ENCODE assay signal across 8 mouse cellular contexts in genomic region chr14:34104892-34105291, GRCm38 (mm10). TPM values are rescaled to one million over a fixed set of nuclear protein-coding genes. Genes with fewer than 3 reads are reported as not detected.
DNase-seq lines count a peak whose midpoint lies in the region; ATAC-seq and TF ChIP-seq lines count a peak whose summit lies in the region.

No protein-coding gene starts in this region.

- DNase-seq in 3134 (ENCODE audit: extremely low read depth, insufficient read length, low spot score) (peak; percentile 59), R1 (ENCODE audit: low read depth, low spot score) (peak; percentile 66)
- DNase-seq in heart, adult 2 months: peak; percentile 70 to 72
- DNase-seq in liver, embryonic 11.5 days (ENCODE audit: low spot score): peak; percentile 40
- peak; percentile 51 for DNase-seq in yolk sac, embryonic 10.5 days (ENCODE audit: low spot score)

- H3K4me3 ChIP-seq in cortical plate, adult 2 months (ENCODE audit: insufficient read depth, low read length): no peak overlapping the region
- H3K4me3 ChIP-seq in heart, adult 2 months: no peak overlapping the region
- no peak overlapping the region for H3K4me3 ChIP-seq in kidney, embryonic 15.5 days (replicated peaks)
- no peak overlapping the region for H3K4me3 ChIP-seq in liver, embryonic 11.5 days (ENCODE audit: low read depth, low read length)
- no peak overlapping the region for H3K4me3 ChIP-seq in neural tube, embryonic 13.5 days

- no peak overlapping the region for H3K27ac ChIP-seq in cortical plate, adult 2 months (ENCODE audit: insufficient read depth, low read length)
- no peak overlapping the region for H3K27ac ChIP-seq in heart, adult 2 months
- no peak overlapping the region for H3K27ac ChIP-seq in kidney, embryonic 15.5 days
- no peak overlapping the region for H3K27ac ChIP-seq in liver, embryonic 11.5 days (ENCODE audit: low read depth, low read length)
- H3K27ac ChIP-seq in neural tube, embryonic 13.5 days (replicated peaks): no peak overlapping the region

- H3K4me2 ChIP-seq in kidney, embryonic 15.5 days: no peak overlapping the region
- H3K4me2 ChIP-seq in liver, embryonic 11.5 days: no peak overlapping the region
- no peak overlapping the region for H3K4me2 ChIP-seq in neural tube, embryonic 13.5 days

- intact Hi-C loops in heart, adult 2 months (cut with DNase I): loop anchor here (1.0 to 5.0 kb wide), 2 partner anchors 25 to 148 kb away; no protein-coding TSS in a partner anchor

- peak; percentile 55 for TF ChIP-seq CTCF in cortical plate, adult 2 months (IDR thresholded peaks at IDR 0.05; ENCODE audit: extremely low read depth, insufficient read depth, low read length)
- peak; percentile 80 for TF ChIP-seq CTCF in heart, adult 2 months (IDR thresholded peaks at IDR 0.05)

- H3K79me2 ChIP-seq in heart, adult 2 months (replicated peaks; ENCODE audit: control insufficient read depth, insufficient read depth, low read length): no peaks in the 10 kb centered on the region

- no peaks in the 10 kb centered on the region for H3K36me3 ChIP-seq in heart, adult 2 months (ENCODE audit: control insufficient read depth, insufficient read depth, low read length)
- H3K36me3 ChIP-seq in kidney, embryonic 15.5 days: no peaks in the 10 kb centered on the region
- H3K36me3 ChIP-seq in liver, embryonic 11.5 days (ENCODE audit: control insufficient read depth, insufficient read depth, low read length): no peaks in the 10 kb centered on the region
- no peaks in the 10 kb centered on the region for H3K36me3 ChIP-seq in neural tube, embryonic 13.5 days

- TF ChIP-seq POLR2A in cortical plate, adult 2 months (IDR thresholded peaks at IDR 0.05; ENCODE audit: extremely low read depth, insufficient read depth, low read length): no peak
- no peak for TF ChIP-seq POLR2A in heart, adult 2 months (IDR thresholded peaks at IDR 0.05; ENCODE audit: insufficient read depth, low read depth, low read length)

- no peak overlapping the region for H3K9ac ChIP-seq in heart, adult 2 months (ENCODE audit: low read depth, low read length)
- no peak overlapping the region for H3K9ac ChIP-seq in kidney, embryonic 15.5 days
- no peak overlapping the region for H3K9ac ChIP-seq in liver, embryonic 11.5 days (ENCODE audit: low read depth, low read length)
- H3K9ac ChIP-seq in neural tube, embryonic 13.5 days: no peak overlapping the region

- 13% methylated on average over 8 of the region's 8 CpGs for WGBS in heart, adult 2 months
- 24% methylated on average over 8 of the region's 8 CpGs for WGBS in kidney, embryonic 15.5 days
- WGBS in liver, embryonic 11.5 days: 26% methylated on average over 8 of the region's 8 CpGs
- 22% methylated on average over 8 of the region's 8 CpGs for WGBS in neural tube, embryonic 13.5 days

- no peaks in the 10 kb centered on the region for H3K27me3 ChIP-seq in heart, adult 2 months (ENCODE audit: control insufficient read depth, insufficient read depth, low read length)
- H3K27me3 ChIP-seq in kidney, embryonic 15.5 days: no peaks in the 10 kb centered on the region; the same call in 1 of the 2 replicates
- H3K27me3 ChIP-seq in liver, embryonic 11.5 days (replicated peaks; ENCODE audit: control insufficient read depth, insufficient read depth, low read length): no peaks in the 10 kb centered on the region
- no peaks in the 10 kb centered on the region for H3K27me3 ChIP-seq in neural tube, embryonic 13.5 days

- no peaks in the 10 kb centered on the region for H3K4me1 ChIP-seq in cortical plate, adult 2 months (ENCODE audit: control insufficient read depth, insufficient read depth, low read length)
- H3K4me1 ChIP-seq in heart, adult 2 months (ENCODE audit: control insufficient read depth, insufficient read depth, low read length): no peaks in the 10 kb centered on the region
- peaks cover 16% of the 10 kb centered on the region for H3K4me1 ChIP-seq in kidney, embryonic 15.5 days
- H3K4me1 ChIP-seq in liver, embryonic 11.5 days (replicated peaks; ENCODE audit: control insufficient read depth, insufficient read depth, low read length): no peaks in the 10 kb centered on the region
- 0 out of 2 replicates have a peak, but pooled peaks cover 4% of the 10 kb centered on the region for H3K4me1 ChIP-seq in neural tube, embryonic 13.5 days (replicated peaks)

- ATAC-seq in kidney, embryonic 15.5 days (replicated peaks; ENCODE audit: low FRiP score): peak; percentile 63
- peak; percentile 12; the same call in 1 of the 2 replicates for ATAC-seq in liver, embryonic 11.5 days (replicated peaks; ENCODE audit: low FRiP score)
- ATAC-seq in neural tube, embryonic 13.5 days (ENCODE audit: low read depth): peak; percentile 43; the same call in 1 of the 2 replicates

- H3K9me3 ChIP-seq in kidney, embryonic 15.5 days (replicated peaks): no peaks in the 10 kb centered on the region
- H3K9me3 ChIP-seq in liver, embryonic 11.5 days (ENCODE audit: control insufficient read depth, low read length): no peaks in the 10 kb centered on the region
- H3K9me3 ChIP-seq in neural tube, embryonic 13.5 days: no peaks in the 10 kb centered on the region

- 0 out of 2 replicates have a peak, but pooled peaks have one; percentile 34 for TF ChIP-seq EP300 in heart, adult 2 months (IDR thresholded peaks at IDR 0.05; ENCODE audit: insufficient read depth, low read depth, low read length)

RNA-seq across cellular contexts. Expression of gene A630023A22Rik, which starts 2.3 kb away (rescaled TPM):
- polyA plus RNA-seq in cortical plate, adult 2 months (2012; rRNA removed): not detected in 2 replicates
- not detected for total RNA-seq in heart, adult 2 months (2021)
- polyA plus RNA-seq in heart, adult 2 months (2012; rRNA removed): not detected in 2 replicates
- polyA plus RNA-seq in kidney, embryonic 15.5 days (2015; fragmentation: Nextera tagmentation; extraction: Ambion mirVana): 0.49 TPM in 1 of 2 replicates, not detected in the other
- not detected in 2 replicates for polyA plus RNA-seq in liver, embryonic 11.5 days (2014; fragmentation: Nextera tagmentation; extraction: Ambion mirVana)
- not detected in 2 replicates for polyA plus RNA-seq in neural tube, embryonic 13.5 days (2015; fragmentation: Nextera tagmentation; extraction: Ambion mirVana)

RNA-seq across cellular contexts. Expression of gene Anxa8, which starts 19.1 kb away (rescaled TPM):
- polyA plus RNA-seq in cortical plate, adult 2 months (2012; rRNA removed): 0.44 and 0.86 TPM in 2 replicates
- 1 to 10 TPM; 2.5 to 3.1 TPM for total RNA-seq in heart, adult 2 months (2021)
- 2.0 and 4.0 TPM in 2 replicates for polyA plus RNA-seq in heart, adult 2 months (2012; rRNA removed)
- 1.8 and 2.0 TPM in 2 replicates for polyA plus RNA-seq in kidney, embryonic 15.5 days (2015; fragmentation: Nextera tagmentation; extraction: Ambion mirVana)
- 0.14 and 0.27 TPM in 2 replicates for polyA plus RNA-seq in liver, embryonic 11.5 days (2014; fragmentation: Nextera tagmentation; extraction: Ambion mirVana)
- not detected in 2 replicates for polyA plus RNA-seq in neural tube, embryonic 13.5 days (2015; fragmentation: Nextera tagmentation; extraction: Ambion mirVana)

RNA-seq across cellular contexts. Expression of gene Npy4r, which starts 47.4 kb away (rescaled TPM):
- polyA plus RNA-seq in cortical plate, adult 2 months (2012; rRNA removed): not detected in 2 replicates
- total RNA-seq in heart, adult 2 months (2021): under 1 TPM; 0.08 to 0.18 TPM
- 0.80 and 1.1 TPM in 2 replicates for polyA plus RNA-seq in heart, adult 2 months (2012; rRNA removed)
- 0.17 and 0.21 TPM in 2 replicates for polyA plus RNA-seq in kidney, embryonic 15.5 days (2015; fragmentation: Nextera tagmentation; extraction: Ambion mirVana)
- polyA plus RNA-seq in liver, embryonic 11.5 days (2014; fragmentation: Nextera tagmentation; extraction: Ambion mirVana): 0.04 and 0.06 TPM in 2 replicates
- polyA plus RNA-seq in neural tube, embryonic 13.5 days (2015; fragmentation: Nextera tagmentation; extraction: Ambion mirVana): 0.11 TPM in 1 of 2 replicates, not detected in the other

RNA-seq across cellular contexts. Expression of gene Antxrl, which starts 52.4 kb away (rescaled TPM):
- not detected in 2 replicates for polyA plus RNA-seq in cortical plate, adult 2 months (2012; rRNA removed)
- not detected for total RNA-seq in heart, adult 2 months (2021)
- polyA plus RNA-seq in heart, adult 2 months (2012; rRNA removed): 0.06 TPM in 2 replicates
- polyA plus RNA-seq in kidney, embryonic 15.5 days (2015; fragmentation: Nextera tagmentation; extraction: Ambion mirVana): not detected in 2 replicates
- polyA plus RNA-seq in liver, embryonic 11.5 days (2014; fragmentation: Nextera tagmentation; extraction: Ambion mirVana): not detected in 2 replicates
- polyA plus RNA-seq in neural tube, embryonic 13.5 days (2015; fragmentation: Nextera tagmentation; extraction: Ambion mirVana): not detected in 2 replicates

Comparison
In these comparisons a context has a peak if more than half of its experiments do, and no peak if none do; other contexts are left out.
1. ATAC-seq: peak in every context shown above with its lines; median percentile 63 in kidney, embryonic 15.5 days; 43 in neural tube, embryonic 13.5 days; 12 in liver, embryonic 11.5 days.